Mouse (Mus musculus) heart, postnatal 36 days (tissue): Measurements from ENCODE around the gene Surf6. TPM values are rescaled to one million over a fixed set of nuclear protein-coding genes. Genes with fewer than 3 reads are reported as not detected.

Experiments
- DNase-seq, 2 experiments: peaks; one replicate each; pipeline ENCODE4 v3.0.0; 2021 to 2022
- intact Hi-C: fragments of 180-260 bp; cut with DNase I; formaldehyde crosslinking; loops from one replicate; pipeline ENCODE4 v1.15.1; 2025
- total RNA-seq, 2 experiments: library from RNA; stranded (reverse); gene quantifications; 2 replicates each; pipeline ENCODE4 v1.2.3; 2021

Gene Surf6
- total RNA-seq, 2 experiments from 2014 or later: 11.7 to 12.8 TPM

- DNase-seq: no peak
- intact Hi-C loops: no loop called here
These were observed 32.0 kb downstream of the Surf6 start for GRCm38 (mm10) chr2:26870666-26871065.

GRCm38 (mm10) chr2:26864879-26865278, 37.8 kb downstream of the Surf6 start, which contains the start of gene Abo:
TSS of gene Abo (minus strand) at chr2:26864979.
- intact Hi-C loops: no loop called here
- no peak for DNase-seq

- intact Hi-C loops: no loop called here
- no peak for DNase-seq
These were observed 39.8 kb downstream of the Surf6 start for GRCm38 (mm10) chr2:26862856-26863255.

GRCm38 (mm10) chr2:26847706-26848105, 55.0 kb downstream of the Surf6 start:
- peak; percentile 1 to 3 for DNase-seq
- intact Hi-C loops: loop anchor here (1.0 to 5.0 kb wide), 2 partner anchors 191 to 390 kb away; no protein-coding TSS in a partner anchor

Other genes starting within 250 kb of the Surf6 start
- gene Lcn4, start 231.6 kb downstream of the Surf6 start, total RNA-seq: not detected
- not detected for gene Abo, start 37.9 kb downstream of the Surf6 start, total RNA-seq
- 10 to 100 TPM; 22.3 to 27.1 TPM for gene Med22, start 7.8 kb upstream of the Surf6 start, total RNA-seq
- gene Rpl7a, start 7.9 kb upstream of the Surf6 start, total RNA-seq: 100 to 1,000 TPM; 275 to 289 TPM
- gene Surf2, start 13.5 kb upstream of the Surf6 start, total RNA-seq: 10 to 100 TPM; 15.6 to 16.2 TPM
- gene Surf1, start 13.7 kb upstream of the Surf6 start, total RNA-seq: 10 to 100 TPM; 52.0 to 54.5 TPM
- 10 to 100 TPM; 81.1 to 84.3 TPM for gene Surf4, start 31.0 kb upstream of the Surf6 start, total RNA-seq
- gene Stkld1, start 31.2 kb upstream of the Surf6 start, total RNA-seq: not detected
- 10 to 100 TPM; 10.9 to 12.4 TPM for gene Rexo4, start 61.5 kb upstream of the Surf6 start, total RNA-seq
- not detected for gene Adamts13, start 70.5 kb upstream of the Surf6 start, total RNA-seq
- 10 to 100 TPM; 41.0 to 44.2 TPM for gene Cacfd1, start 107.0 kb upstream of the Surf6 start, total RNA-seq
- gene Slc2a6, start 125.1 kb upstream of the Surf6 start, total RNA-seq: under 1 TPM in 1 of 2 experiments, not detected in 1; 0.73 TPM
- gene Mymk, start 169.3 kb upstream of the Surf6 start, total RNA-seq: not detected
- gene Adamtsl2, start 176.5 kb upstream of the Surf6 start, total RNA-seq: 10 to 100 TPM; 20.3 to 21.4 TPM
- under 1 TPM; 0.19 to 0.43 TPM for gene Fam163b, start 239.6 kb upstream of the Surf6 start, total RNA-seq